Mouse (Mus musculus) splenic B cell, adult 2 months (primary cell): ENCODE results near the gene Zfp740.
A peak's percentile ranks its signal among the peaks of the same experiment; 100 is the strongest.

Source experiments
- DNase-seq: peaks from one replicate; pipeline ENCODE4 v3.0.0-alpha.2; 2011; ENCODE audit warnings: low read depth, low spot score
- H3K27me3 ChIP-seq: 2 replicates; pipeline ENCODE4 v1.6.1; 2012; ENCODE audit warnings: mild to moderate bottlenecking, low read length, moderate library complexity, mixed read lengths; ENCODE audit not compliant: control insufficient read depth, poor library complexity, insufficient read depth, severe bottlenecking
- H3K36me3 ChIP-seq: 2 replicates; pipeline ENCODE4 v1.6.1; 2012; ENCODE audit warnings: mild to moderate bottlenecking, low read length, moderate library complexity, mixed read lengths; ENCODE audit not compliant: control insufficient read depth, poor library complexity, insufficient read depth, severe bottlenecking

Zfp740 gene

DNA sequence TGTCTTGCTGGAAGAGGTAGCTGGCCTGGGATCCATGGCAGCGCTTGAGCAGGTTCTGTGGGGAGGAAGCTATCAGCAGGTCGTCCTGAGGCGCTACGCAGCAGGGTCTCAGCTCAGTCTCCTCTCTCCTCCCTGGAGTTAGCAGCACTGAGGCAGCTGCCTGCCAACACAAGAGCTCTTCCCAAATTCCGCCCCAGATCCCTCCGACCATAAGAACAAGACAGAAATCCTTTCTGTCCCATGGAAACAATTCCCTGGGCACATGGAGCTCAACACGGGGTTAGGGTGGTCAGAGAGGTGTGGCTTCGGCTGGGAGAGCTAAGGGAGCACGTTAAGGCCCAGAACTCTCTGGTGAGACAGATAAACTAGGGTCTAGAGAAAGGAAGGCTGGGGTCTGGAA is 23.9 kb upstream of the Zfp740 start:
- no peak for DNase-seq
- H3K27me3 ChIP-seq: no peaks in the 10 kb centered on the region
- no peaks in the 10 kb centered on the region for H3K36me3 ChIP-seq

DNA sequence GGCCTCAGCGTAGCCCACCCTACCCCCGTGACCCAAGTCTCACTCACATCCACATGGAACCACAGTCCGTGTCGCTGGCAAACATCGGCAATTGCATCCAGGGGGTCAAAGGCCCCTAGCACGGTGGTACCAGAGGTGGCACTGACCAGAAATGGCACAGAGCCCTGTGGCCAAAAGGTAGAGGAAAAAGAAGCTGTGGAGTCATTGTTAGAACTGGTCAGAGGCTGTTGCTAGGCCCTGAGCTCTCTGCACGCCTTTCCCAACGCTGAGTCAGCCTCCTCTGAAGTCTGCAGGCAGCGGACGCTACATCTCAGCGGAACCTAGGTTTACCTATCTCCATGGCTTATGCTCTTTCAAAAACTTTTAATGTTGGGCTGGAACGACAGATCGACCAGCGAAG is 23.1 kb upstream of the Zfp740 start:
- H3K27me3 ChIP-seq: no peaks in the 10 kb centered on the region
- no peaks in the 10 kb centered on the region for H3K36me3 ChIP-seq
- DNase-seq: no peak

DNA sequence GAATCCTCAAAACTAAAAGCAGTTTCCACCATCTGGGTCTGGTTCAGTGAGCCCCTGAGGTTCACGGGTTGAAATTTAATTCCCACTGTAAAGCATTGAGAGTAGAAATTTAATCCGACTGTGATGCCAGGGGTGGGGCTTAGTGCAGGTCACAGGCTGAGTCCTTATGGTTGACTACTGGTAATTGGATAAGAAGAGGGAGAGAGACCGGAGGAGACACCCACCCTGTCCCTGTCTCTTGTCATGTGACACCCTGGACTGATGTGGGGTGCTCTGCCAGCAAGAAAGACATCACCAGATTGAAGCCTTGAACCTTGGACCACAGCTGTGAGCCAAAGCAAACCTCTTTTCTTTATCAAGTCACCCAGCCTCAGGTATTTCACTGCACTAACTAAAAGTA is 20.0 kb upstream of the Zfp740 start:
- Histone ChIP-seq H3K27me3 (no peaks in the 10 kb centered on the region), H3K36me3 (peaks cover 2% of the 10 kb centered on the region; the same call in 1 of the 2 replicates)
- no peak for DNase-seq

DNA sequence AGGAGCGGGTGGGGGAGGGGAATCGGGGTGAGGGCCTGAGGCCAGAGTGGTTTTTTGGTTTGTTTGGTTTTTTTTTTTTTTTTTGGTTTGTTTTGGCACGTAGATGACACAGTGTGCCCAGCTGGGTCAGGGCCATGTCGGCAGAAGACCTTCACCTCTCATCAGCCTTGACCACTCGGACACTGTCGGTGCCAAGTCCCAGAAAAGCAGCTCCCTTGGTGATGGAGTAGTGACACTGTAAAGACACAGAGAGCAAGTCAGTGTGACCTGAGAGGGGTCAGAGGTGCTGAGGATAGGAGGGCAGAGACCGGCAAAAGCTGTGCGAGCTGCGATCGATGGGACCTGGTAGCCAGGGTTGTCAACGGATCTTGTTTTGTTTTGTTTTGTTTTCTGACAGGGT is 16.8 kb upstream of the Zfp740 start:
- DNase-seq: no peak
- Histone ChIP-seq H3K36me3 (peaks cover 2% of the 10 kb centered on the region; the same call in 1 of the 2 replicates), H3K27me3 (no peaks in the 10 kb centered on the region)

DNA sequence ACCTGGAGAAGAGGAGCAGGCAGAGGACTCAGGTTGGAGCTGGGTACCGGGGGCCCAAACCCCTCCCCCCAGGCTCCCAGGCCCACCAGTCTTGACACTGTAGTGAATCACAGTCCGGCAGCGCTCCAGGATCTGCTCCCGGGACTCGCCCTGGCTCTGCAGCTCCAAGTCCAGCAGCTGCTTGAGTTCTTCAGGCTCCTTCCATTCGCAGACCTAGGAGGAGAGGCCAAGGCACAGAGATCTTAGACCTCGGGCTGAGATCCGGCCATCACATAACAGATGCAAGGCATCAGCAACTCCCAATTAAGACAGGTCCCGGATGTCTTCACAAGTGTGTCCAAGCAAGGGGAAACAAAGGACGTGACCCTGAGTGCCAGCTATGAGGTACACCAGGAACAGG is 15.0 kb upstream of the Zfp740 start:
- peaks cover 2% of the 10 kb centered on the region; the same call in 1 of the 2 replicates for H3K36me3 ChIP-seq
- DNase-seq: no peak
- no peaks in the 10 kb centered on the region for H3K27me3 ChIP-seq

DNA sequence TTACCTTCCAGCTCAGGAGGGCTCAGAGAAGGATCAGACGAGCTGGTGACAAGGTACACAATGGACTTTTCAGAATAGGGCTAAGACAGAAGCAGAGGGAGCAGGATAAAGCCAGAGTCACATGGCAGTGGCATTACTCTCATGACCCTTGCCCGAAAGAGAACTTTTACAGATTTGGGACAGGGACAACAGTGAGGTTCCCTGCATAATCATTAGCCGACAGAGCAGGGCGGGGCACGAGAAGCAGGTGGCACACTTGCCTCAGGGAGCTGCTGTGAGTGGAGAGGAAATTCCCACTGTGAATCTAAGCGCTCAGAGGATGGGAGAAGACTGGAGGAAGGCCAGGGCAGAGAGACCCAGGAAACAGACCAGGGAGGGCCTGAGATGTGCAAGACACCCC is 14.2 kb upstream of the Zfp740 start:
- no peak for DNase-seq
- Histone ChIP-seq H3K27me3 (no peaks in the 10 kb centered on the region), H3K36me3 (peaks cover 2% of the 10 kb centered on the region; the same call in 1 of the 2 replicates)

DNA sequence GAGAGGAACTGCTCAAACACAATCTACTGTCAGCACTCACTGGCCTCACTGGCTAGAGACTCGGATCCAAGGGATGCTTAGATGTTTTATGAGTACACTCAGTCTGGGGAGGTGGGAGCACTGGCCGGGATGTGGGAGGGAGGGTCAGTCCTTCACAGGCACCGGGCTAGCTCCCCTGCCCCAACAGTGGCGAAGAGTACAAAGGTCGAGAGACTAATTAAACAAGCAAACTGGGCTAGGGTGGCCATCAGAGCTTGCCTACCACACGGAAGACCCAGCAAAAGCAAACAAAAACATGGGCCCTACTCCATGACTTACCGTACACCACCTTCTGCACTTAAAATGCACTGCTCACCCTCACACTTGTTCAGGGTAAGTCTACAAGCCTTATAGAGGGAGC is 11.3 kb upstream of the Zfp740 start:
- DNase-seq: no peak
- peaks cover 2% of the 10 kb centered on the region; the same call in 1 of the 2 replicates for H3K36me3 ChIP-seq
- H3K27me3 ChIP-seq: no peaks in the 10 kb centered on the region

DNA sequence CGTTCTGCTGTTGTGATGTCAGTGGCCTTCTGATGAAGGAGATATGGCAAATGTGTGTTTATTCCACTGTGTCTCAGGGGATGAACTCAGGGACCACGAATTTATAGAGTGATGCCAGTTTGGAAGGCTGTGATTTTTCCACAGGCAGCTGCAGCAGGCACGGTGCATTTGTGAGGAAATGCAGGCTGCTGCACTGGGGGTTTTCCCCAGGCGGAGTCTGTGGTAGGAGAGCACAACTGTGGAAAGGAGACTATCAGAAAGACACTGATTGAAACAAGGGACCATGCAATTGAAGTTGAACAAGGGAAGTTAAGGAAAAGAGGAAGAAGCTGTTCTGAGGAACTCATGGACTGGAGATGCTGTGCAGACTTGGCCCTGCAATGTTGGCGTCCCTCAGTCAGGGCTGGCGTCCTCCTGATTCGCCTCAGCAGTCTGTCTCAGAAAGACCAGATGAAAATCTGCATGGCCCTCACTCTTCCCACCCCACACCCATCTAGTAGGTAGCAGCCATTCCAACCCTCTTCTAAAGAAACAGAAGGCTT is 10.7 kb upstream of the Zfp740 start:
- H3K27me3 ChIP-seq: no peaks in the 10 kb centered on the region

DNA sequence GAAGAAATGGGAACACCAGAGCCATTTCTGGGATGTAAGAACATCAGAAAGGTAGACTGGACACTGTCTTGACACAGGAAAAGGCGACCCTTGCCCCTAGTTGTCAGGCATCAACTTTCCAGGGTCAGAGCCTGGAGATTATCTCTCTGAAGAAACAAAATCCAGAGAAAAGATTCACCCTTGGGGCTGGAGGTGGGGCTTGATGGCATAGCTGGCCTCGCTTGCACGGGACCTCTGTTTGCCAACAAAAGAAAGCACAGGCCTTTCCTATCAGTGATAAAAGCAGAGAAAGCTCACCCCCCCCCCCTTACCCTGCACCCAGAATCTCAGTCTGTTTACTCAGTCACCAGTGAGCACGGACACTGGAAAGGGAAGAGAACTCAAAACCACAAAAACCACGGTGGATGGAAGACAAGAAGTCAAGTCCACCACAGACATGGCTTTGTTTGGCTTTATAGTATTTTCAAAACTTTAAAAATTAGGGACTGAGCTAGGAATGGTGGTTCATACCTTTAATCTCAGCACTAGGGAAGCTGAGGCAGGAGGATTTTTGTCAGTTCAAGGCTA is 10.1 kb upstream of the Zfp740 start:
- H3K27me3 ChIP-seq: no peaks in the 10 kb centered on the region
- no peaks in the 10 kb centered on the region for H3K36me3 ChIP-seq
- DNase-seq: no peak

More for the DNA sequence above, 10.7 kb upstream of the Zfp740 start:
- H3K36me3 ChIP-seq: no peaks in the 10 kb centered on the region
- DNase-seq: no peak

DNA sequence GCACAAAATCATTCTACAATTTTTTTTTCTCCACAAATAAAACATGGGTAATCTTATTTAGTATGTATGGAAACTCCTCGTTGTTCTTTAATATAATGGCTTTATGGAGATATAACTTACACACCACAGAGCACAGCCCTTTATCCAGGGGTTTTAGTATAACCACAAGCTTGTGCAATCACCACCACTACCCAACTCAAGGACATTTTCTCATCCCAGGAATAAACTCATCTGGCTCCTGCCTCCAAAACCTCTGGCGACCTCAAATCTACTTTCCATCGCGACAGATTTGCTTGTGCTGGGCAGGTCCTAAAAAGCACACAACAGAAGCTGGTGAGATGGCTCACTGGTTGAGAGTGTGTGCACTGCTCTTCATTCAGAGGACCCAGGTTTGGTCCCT is 9.4 kb upstream of the Zfp740 start:
- no peak for DNase-seq
- no peaks in the 10 kb centered on the region for H3K36me3 ChIP-seq
- no peaks in the 10 kb centered on the region for H3K27me3 ChIP-seq

DNA sequence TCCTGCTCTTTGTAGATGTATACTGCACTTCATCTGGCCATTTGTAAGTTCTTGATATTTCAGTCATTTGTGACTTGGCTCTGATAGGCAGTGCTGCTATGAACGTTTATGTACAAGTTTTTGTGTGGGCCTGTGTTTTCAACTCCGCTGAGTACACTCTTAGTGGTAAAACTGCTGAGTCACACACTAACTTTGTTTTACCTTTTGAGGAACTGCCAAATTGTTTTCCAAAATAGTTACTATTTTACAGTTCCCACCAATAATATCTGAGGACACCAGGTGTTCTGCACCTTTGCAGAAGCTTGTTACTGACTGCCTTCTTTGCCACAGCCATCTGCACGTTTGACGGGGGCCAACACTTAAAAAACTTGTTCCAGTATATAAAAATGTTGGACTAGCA is 8.6 kb upstream of the Zfp740 start:
- H3K27me3 ChIP-seq: no peaks in the 10 kb centered on the region

DNA sequence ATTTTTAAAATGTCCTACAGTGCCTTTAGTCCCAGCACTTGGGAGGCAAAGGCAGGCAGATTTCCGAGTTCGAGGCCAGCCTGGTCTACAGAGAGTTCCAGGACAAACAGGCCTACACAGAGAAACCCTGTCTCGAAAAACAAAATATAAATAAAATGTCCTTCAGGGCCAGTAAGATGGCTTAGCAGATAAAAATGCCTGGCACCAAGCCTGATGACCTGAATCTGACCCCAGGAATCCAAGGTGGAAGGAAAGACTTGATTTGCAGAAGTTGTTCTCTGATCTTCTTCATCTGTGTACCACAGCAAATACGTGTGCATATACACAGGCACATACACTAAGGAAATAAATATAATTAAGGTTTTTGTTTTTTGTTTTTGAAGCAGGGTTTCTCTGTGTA is 7.7 kb upstream of the Zfp740 start:
- no peaks in the 10 kb centered on the region for H3K27me3 ChIP-seq
- DNase-seq: no peak
- no peaks in the 10 kb centered on the region for H3K36me3 ChIP-seq

More for the DNA sequence above, 8.6 kb upstream of the Zfp740 start:
- DNase-seq: no peak
- H3K36me3 ChIP-seq: no peaks in the 10 kb centered on the region

DNA sequence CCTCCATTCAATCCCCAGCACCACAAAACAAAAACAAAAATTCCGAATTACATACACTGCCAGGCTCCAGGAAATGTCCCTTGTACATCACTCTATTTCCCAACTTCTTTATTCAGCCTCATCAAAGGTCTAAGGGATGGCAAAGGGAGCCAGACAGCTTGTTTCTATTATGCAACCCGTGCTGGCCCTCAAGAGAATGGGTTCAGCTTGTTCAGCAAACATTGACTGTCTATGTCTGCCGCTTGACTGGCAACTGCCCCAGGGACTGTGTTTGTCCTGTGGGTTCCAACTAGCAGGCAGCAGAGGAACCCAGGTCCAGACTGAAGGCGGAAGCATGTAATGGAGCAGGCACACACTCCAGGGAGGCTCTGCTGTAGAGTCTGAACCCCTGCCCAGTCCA is 4.2 kb upstream of the Zfp740 start:
- Histone ChIP-seq H3K36me3 (no peaks in the 10 kb centered on the region), H3K27me3 (no peaks in the 10 kb centered on the region)
- no peak for DNase-seq

DNA sequence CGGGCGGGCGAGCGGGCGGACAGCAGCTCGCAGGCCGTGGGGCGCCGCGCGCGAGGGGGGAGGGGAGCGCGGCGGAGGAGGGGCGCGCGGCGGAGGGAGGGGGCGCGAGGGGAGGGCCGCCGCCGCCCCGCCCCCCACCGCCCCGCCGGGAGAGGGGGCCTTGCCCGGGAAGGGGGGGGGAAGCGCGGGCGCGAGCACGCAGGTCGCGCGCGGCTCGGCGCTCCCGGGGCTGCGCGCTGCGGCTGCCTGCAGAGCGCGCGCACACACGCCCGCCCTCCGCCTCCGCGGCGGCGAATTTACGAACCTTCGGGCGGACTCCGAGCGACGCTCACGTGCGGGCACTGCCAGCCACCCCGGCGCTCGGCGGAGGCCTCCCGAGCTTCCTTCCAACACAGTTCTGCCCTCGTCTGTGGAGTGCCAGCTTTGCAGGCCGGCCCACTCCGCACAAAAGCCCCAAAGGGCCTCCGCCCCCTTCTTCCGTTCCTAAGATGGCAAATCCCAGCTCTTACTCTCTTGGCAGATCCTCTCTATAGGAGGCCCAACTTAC is 859 bp downstream of the Zfp740 start:
- peak; percentile 70 for DNase-seq
- Histone ChIP-seq H3K27me3 (no peaks in the 10 kb centered on the region), H3K36me3 (peaks cover 6% of the 10 kb centered on the region)

DNA sequence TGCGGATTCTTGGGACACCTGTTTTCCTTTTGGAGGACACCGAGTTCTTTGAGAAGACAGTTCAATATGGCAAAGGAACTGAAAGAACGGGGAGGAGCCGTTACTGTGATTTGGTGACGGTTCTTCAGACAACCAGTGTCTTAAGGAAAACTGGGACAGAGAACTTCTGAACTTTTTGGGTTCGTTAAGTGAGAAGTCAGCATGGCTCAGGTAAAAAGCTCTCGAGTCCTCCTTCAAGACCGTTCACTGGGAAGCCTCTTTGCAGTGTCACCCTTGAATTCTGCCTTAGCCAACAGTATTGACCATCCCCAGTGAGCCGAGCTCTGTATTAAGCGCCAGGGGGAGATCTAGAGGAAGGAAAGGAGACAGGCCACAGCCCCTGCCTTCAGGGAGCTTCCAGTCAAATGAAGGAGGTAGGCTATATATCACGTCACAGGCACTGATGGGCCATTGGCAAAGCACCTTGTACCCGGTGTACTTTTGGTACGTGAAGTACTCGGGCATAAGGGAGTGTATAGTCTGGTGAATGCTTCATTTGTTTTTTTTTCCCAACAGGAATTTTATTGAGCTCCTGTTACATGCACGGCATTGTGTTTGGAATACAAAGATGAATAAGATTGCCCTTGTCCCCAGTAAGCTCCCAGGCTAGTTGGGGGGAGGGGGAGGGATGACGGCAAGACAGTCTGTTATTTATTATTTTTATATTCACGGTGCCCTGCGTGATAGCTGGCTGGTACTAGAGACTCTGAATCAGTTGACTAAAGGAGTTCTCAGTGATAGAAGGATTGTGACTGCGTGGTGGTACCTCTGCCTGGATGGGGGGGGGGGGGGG is 1.8 kb downstream of the Zfp740 start, which contains the start of gene Csad:
Csad (minus strand) TSS at position 51 of the 832 bp plus-strand sequence.
- DNase-seq: no peak
- H3K36me3 ChIP-seq: peaks cover 6% of the 10 kb centered on the region
- no peaks in the 10 kb centered on the region for H3K27me3 ChIP-seq
